Mouse (Mus musculus) embryonic fibroblast, embryonic 13.5 days (primary cell): Measurements from ENCODE around the gene Arxes2.

Experiments used
- CTCF ChIP-seq: IDR thresholded peaks from 2 replicates; pipeline ENCODE4 v1.5.1; 2011; ENCODE audit warnings: mild to moderate bottlenecking, control low read depth, low read length, moderate library complexity, borderline replicate concordance; ENCODE audit not compliant: insufficient read depth
- POLR2A ChIP-seq: IDR thresholded peaks from 2 replicates; pipeline ENCODE4 v1.6.1; 2011; ENCODE audit warnings: low read depth, mild to moderate bottlenecking, control low read depth, low read length, moderate library complexity

DNA sequence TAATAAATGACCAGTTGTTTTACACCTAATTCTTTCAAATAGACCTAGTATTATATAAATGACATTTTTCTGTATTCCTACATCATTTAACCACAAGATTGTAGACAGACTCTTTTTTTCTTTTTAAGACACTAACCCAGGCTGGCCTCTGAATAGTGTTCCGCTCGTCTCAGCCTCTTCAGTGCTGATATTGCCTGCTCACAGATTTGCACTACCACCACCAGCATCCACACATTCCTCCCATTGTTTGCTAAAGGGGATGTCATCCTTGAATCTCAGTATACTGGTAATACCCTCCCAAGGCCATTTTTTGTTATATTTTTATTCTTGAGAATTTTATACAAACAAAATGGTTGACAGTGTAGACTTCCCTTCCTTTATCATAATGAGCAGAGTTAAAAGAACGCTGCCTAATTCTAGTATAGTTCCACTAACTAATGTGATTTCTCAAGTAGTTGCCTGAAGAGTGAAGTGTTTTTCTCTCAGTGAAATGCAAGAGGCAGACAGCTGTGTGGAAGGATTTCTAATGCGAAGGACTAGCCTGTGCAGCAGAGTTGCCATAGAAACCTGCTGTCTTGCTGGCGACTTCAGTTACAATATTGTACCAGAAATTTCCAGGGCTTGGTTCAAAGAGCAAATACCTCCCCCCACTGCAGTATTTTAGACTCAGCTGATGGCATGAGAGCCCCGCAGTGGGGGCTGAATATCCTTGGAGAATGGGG is 8.9 kb upstream of the Arxes2 start:
- TF ChIP-seq POLR2A (no peak), CTCF (no peak)
